Mouse (Mus musculus) hindbrain, embryonic 16.5 days (tissue): ENCODE measurements around the gene Akap6. TPM values are rescaled to one million over a fixed set of nuclear protein-coding genes. Genes with fewer than 3 reads are reported as not detected.
A peak's percentile ranks its signal among the peaks of the same experiment; 100 is the strongest.

Source experiments
- ATAC-seq: fragments of 200-750 bp; cut with Nextera tagmentation; 2 replicates; pipeline ENCODE4 v1.8.0; 2017; ENCODE audit warnings: moderate TSS enrichment, moderate library complexity
- H3K27ac ChIP-seq: fragments of 300-500 bp; sonication (generic); 2 replicates; pipeline ENCODE4 v1.5.1; 2014; ENCODE audit warnings: low read depth, mild to moderate bottlenecking, control low read depth, low read length, moderate library complexity
- H3K27me3 ChIP-seq: fragments of 300-500 bp; sonication (generic); replicated peaks from 2 replicates; pipeline ENCODE4 v1.6.1; 2014; ENCODE audit warnings: low read length; ENCODE audit not compliant: control insufficient read depth, insufficient read depth
- H3K36me3 ChIP-seq: fragments of 300-500 bp; sonication (generic); 2 replicates; pipeline ENCODE4 v1.6.1; 2014; ENCODE audit warnings: mild to moderate bottlenecking, low read length, moderate library complexity, mixed read lengths; ENCODE audit not compliant: control insufficient read depth, insufficient read depth
- H3K4me1 ChIP-seq: fragments of 300-500 bp; sonication (generic); 2 replicates; pipeline ENCODE4 v1.6.1; 2014; ENCODE audit warnings: low read depth, low read length; ENCODE audit not compliant: control insufficient read depth, insufficient read depth
- H3K4me2 ChIP-seq: fragments of 300-500 bp; sonication (generic); 2 replicates; pipeline ENCODE4 v1.6.1; 2014; ENCODE audit warnings: mild to moderate bottlenecking, low read length, control low read depth, moderate library complexity
- H3K4me3 ChIP-seq: fragments of 300-500 bp; sonication (generic); 2 replicates; pipeline ENCODE4 v1.5.1; 2014; ENCODE audit warnings: mild to moderate bottlenecking, low read length, control low read depth, moderate library complexity
- H3K9ac ChIP-seq: fragments of 300-500 bp; sonication (generic); 2 replicates; pipeline ENCODE4 v1.6.1; 2014; ENCODE audit warnings: low read depth, mild to moderate bottlenecking, control low read depth, low read length, moderate library complexity
- H3K9me3 ChIP-seq: fragments of 300-500 bp; sonication (generic); 2 replicates; pipeline ENCODE4 v1.6.1; 2014; ENCODE audit warnings: mild to moderate bottlenecking, low read length, moderate library complexity; ENCODE audit not compliant: control insufficient read depth
- WGBS: fragments of 180-500 bp; shearing (Covaris S2); extraction: QIAGEN DNeasy Blood & Tissue Kit; methylation state at CpG from one replicate; pipeline ENCODE4 v1.1.7; 2014; 5-methylcytosine and 5-hydroxymethylcytosine counted together
- polyA plus RNA-seq: library from polyadenylated mRNA; unstranded; fragments of >200 nt; fragmentation: Nextera tagmentation; extraction: Ambion mirVana; gene quantifications from 2 replicates; pipeline ENCODE4 v1.2.1, GENCODE M21; 2015

Gene Akap6
- polyA plus RNA-seq, 1 experiment from 2014 or later: 23.9 TPM

DNA sequence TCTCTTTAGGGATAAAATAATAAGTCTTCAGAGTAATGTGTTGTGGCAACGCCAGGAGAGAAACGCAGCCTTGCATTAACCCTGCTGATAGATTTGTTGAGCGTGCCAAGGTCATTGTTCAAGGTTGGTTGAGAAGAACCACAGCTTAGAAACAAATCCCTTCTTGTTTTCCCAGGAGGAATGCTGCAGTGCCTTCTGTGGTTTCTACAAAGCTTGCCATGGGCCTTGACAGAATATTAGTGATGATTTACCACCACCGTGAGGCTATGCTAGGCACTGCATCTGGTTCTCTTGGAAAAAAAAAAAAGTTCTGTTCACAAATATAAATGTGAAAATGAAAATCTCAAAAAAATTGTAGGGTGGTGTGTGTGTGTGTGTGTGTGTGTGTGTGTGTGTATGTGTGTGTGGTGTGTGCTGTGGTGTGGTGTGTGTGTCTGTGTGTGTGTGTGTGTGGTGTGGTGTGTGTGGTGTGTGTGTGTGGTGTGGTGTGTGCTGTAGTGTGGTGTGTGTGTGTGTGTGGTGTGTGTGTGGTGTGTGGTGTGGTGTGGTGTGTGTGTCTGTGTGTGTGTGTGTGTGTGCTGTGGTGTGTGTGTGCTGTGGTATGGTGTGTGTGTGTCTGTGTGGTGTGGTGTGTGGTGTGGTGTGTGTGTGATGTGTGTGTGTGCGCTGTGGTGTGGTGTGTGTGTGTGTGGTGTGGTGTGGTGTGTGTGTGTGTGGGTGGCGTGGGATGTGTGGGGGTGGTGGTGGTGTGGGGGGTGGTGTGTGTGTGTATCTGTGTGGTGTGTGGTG, 196.7 kb downstream of the Akap6 start:
- Histone ChIP-seq H3K36me3 (no peaks in the 10 kb centered on the region), H3K9ac (no peak overlapping the region), H3K9me3 (no peaks in the 10 kb centered on the region), H3K4me1 (peaks cover 3% of the 10 kb centered on the region), H3K4me2 (no peak overlapping the region), H3K27ac (0 out of 2 replicates have a peak overlapping the region, but pooled peaks have one; percentile 57), H3K4me3 (no peak overlapping the region), H3K27me3 (no peaks in the 10 kb centered on the region)
- peak; percentile 83 for ATAC-seq
- WGBS: 25% methylated on average over 5 of the region's 6 CpGs

DNA sequence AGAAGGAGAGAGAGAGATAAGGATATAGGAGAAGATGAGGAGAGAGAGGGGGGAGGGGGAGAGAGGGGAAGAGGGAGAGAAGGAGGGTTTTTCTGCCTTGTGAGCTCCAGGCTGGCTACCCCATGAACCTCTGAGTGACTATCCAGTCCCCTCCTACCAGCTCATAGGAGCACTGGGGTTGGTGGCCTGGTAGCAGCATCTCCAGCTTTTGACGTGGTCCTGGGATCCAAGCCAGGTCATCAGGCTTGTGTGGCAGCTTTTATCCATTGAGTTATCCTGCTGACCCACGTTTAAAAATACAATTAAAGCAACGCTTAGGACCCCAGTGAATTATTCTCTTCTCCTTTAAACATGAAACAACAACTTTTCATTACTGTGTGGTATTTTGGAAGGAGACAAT, 197.6 kb downstream of the Akap6 start:
- no peak for ATAC-seq
- Histone ChIP-seq H3K4me1 (peaks cover 3% of the 10 kb centered on the region), H3K27me3 (no peaks in the 10 kb centered on the region), H3K9me3 (no peaks in the 10 kb centered on the region), H3K4me3 (no peak overlapping the region), H3K9ac (no peak overlapping the region), H3K27ac (no peak overlapping the region), H3K36me3 (no peaks in the 10 kb centered on the region), H3K4me2 (no peak overlapping the region)
- WGBS: 49% methylated on average over 3 of the region's 3 CpGs

DNA sequence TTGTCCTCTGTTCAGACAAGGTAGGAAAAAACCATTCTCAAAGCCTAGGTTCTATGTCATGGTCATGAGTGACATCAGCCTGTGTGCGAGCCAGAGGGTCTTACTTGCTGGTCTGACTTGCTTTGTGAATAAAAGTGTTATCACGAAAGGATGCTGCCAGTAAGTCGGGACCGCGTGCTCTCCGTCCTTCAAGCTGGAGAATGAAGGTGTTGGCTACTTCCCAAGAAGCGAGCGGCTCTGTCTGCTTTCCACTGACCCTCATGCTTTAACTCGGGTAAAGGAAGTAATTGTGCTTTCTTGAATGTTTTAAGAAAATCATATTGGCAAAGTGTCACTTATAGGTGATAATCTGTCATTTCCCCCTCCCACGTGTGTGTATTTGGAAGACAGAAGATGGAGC, 198.9 kb downstream of the Akap6 start:
- no peaks in the 10 kb centered on the region for H3K27me3 ChIP-seq
- ATAC-seq: no peak
- no peak overlapping the region for H3K4me3 ChIP-seq
- H3K9ac ChIP-seq: no peak overlapping the region
- H3K36me3 ChIP-seq: no peaks in the 10 kb centered on the region
- no peak overlapping the region for H3K27ac ChIP-seq
- WGBS: 66% methylated on average over 10 of the region's 10 CpGs
- H3K4me1 ChIP-seq: peaks cover 3% of the 10 kb centered on the region
- no peaks in the 10 kb centered on the region for H3K9me3 ChIP-seq
- H3K4me2 ChIP-seq: no peak overlapping the region

DNA sequence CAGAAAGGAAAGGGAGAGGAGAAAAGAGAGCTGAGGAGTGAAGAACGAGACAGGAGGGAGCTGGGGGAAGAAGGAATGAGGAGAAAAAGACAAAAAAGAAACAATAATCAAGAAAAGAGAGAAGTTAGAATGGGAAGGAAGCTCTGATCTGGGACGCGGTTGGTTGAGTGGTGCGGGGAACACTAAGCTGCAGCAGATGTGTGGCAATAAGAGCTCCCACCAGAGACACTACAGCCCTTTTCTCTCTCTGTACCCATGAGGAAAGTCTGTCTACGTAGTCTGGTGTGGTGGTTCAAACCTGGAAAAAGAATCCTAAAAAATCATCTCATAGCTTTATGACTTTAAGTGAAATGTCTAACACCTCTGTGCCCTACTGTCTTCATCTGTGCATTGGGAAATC, 204.9 kb downstream of the Akap6 start:
- no peak for ATAC-seq
- 83% methylated on average over 5 of the region's 5 CpGs for WGBS
- H3K27me3 ChIP-seq: no peaks in the 10 kb centered on the region

DNA sequence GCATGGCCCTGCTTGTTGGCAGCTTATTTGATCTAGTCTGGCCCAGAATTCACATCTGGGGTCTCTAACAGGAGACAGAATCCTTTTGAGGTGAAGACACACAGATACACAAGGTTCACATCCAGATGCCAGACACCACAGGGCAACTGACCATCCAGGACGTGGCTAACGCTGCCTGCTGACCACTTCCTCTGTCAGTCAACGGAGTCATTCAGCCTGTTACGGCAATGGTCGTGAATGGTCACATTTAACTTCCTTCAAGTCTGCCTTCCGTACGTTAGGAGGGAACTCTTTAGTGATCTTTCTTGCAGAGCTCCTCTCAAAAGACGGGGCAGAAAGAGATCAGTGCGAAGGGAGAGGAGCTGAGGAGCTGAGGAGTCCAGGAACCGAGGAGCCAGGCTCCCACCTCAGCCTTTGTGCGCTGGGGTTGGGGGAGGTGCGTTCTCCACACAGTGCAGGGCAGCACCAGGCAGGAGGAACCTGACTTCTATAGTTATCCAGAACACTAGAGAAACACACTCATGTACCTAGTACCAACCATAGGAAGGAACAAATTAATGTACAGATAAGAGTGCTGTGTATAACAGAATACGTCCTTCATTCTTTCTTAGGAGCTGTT, 209.4 kb downstream of the Akap6 start:
- Histone ChIP-seq H3K27ac (no peak overlapping the region), H3K4me3 (no peak overlapping the region), H3K36me3 (no peaks in the 10 kb centered on the region), H3K9ac (no peak overlapping the region), H3K4me2 (no peak overlapping the region), H3K4me1 (no peaks in the 10 kb centered on the region), H3K27me3 (no peaks in the 10 kb centered on the region), H3K9me3 (no peaks in the 10 kb centered on the region)
- WGBS: 66% methylated on average over 13 of the region's 13 CpGs
- ATAC-seq: no peak

More for the DNA sequence above, 204.9 kb downstream of the Akap6 start:
- no peak overlapping the region for H3K4me2 ChIP-seq
- H3K4me1 ChIP-seq: no peaks in the 10 kb centered on the region
- H3K9ac ChIP-seq: no peak overlapping the region
- H3K36me3 ChIP-seq: no peaks in the 10 kb centered on the region
- H3K9me3 ChIP-seq: no peaks in the 10 kb centered on the region
- no peak overlapping the region for H3K4me3 ChIP-seq
- no peak overlapping the region for H3K27ac ChIP-seq

- Histone ChIP-seq H3K27me3 (no peaks in the 10 kb centered on the region), H3K4me3 (no peak overlapping the region), H3K4me2 (no peak overlapping the region), H3K9me3 (no peaks in the 10 kb centered on the region), H3K9ac (no peak overlapping the region), H3K27ac (no peak overlapping the region), H3K36me3 (no peaks in the 10 kb centered on the region), H3K4me1 (no peaks in the 10 kb centered on the region)
- 83% methylated on average over 13 of the region's 13 CpGs for WGBS
- no peak for ATAC-seq
Observed at GRCm38 (mm10) chr12:52910345-52910744, 211.2 kb downstream of the Akap6 start.

- ATAC-seq: no peak
- H3K4me3 ChIP-seq: no peak overlapping the region
- 21% methylated on average over 8 of the region's 8 CpGs for WGBS
- H3K27me3 ChIP-seq: no peaks in the 10 kb centered on the region
- H3K4me2 ChIP-seq: no peak overlapping the region
- no peaks in the 10 kb centered on the region for H3K36me3 ChIP-seq
- no peaks in the 10 kb centered on the region for H3K4me1 ChIP-seq
- no peak overlapping the region for H3K27ac ChIP-seq
- no peaks in the 10 kb centered on the region for H3K9me3 ChIP-seq
- no peak overlapping the region for H3K9ac ChIP-seq
Observed at GRCm38 (mm10) chr12:52910819-52911218, 211.6 kb downstream of the Akap6 start.

DNA sequence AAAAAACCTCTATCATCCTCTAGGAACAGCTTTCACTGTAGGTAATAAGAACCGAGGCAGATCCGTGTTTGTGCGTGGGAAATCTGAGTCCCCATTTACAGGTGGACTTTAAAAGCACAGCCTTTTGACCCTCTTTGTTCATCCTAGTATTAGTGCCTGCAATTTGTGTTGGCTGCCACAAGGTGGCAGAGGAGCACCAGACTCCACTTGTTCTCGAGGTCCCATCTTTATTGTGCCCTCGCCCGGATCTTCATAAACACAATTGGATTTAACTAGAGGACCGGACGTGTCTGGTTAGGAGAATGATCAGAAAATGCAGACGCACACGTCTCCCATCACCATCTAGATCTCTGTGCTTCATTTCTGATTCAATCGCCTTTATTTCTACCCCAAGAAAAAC, 219.8 kb downstream of the Akap6 start:
- Histone ChIP-seq H3K9ac (no peak overlapping the region), H3K4me1 (no peaks in the 10 kb centered on the region; the same call in 1 of the 2 replicates), H3K27ac (no peak overlapping the region), H3K36me3 (no peaks in the 10 kb centered on the region), H3K27me3 (no peaks in the 10 kb centered on the region), H3K4me3 (no peak overlapping the region), H3K9me3 (no peaks in the 10 kb centered on the region), H3K4me2 (no peak overlapping the region)
- 30% methylated on average over 11 of the region's 11 CpGs for WGBS
- ATAC-seq: no peak

DNA sequence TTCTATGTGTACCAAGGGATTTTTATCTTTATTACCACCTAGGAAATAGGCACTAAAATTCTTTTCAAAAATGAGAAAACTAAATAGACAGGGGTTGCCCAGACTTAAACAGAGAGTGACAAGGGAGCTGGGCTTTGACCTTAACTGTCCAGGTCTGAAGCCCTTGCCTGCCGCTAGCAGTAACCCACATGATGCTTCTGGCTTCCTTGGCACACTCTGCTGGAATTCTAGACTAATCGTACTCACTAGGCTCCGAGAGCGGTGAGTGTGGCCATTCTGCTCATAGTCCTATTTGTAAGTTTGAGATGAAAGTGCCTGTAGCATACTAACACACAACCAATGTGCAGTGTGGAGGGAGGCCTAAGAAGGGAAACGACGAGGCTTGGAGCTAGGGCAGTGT, 223.3 kb downstream of the Akap6 start:
- no peak for ATAC-seq

More for the DNA sequence above, 223.3 kb downstream of the Akap6 start:
- H3K4me3 ChIP-seq: no peak overlapping the region
- H3K9ac ChIP-seq: no peak overlapping the region
- H3K9me3 ChIP-seq: no peaks in the 10 kb centered on the region
- 85% methylated on average over 6 of the region's 6 CpGs for WGBS
- H3K27ac ChIP-seq: no peak overlapping the region
- H3K4me1 ChIP-seq: peaks cover 2% of the 10 kb centered on the region
- no peaks in the 10 kb centered on the region for H3K27me3 ChIP-seq
- H3K36me3 ChIP-seq: no peaks in the 10 kb centered on the region
- no peak overlapping the region for H3K4me2 ChIP-seq
